Mouse (Mus musculus) C2C12 (cell line): Measurements from ENCODE around the gene Fasl. TPM values are rescaled to one million over a fixed set of nuclear protein-coding genes. Genes with fewer than 3 reads are reported as not detected.
A peak's percentile ranks its signal among the peaks of the same experiment; 100 is the strongest.

ENCODE experiments used
- H3K27me3 ChIP-seq: one replicate; pipeline ENCODE4 v1.6.1; 2011; ENCODE audit not compliant: control insufficient read depth, insufficient read depth, insufficient read length
- H3K36me3 ChIP-seq: one replicate; pipeline ENCODE4 v1.6.1; 2011; ENCODE audit not compliant: control insufficient read depth, insufficient read depth
- H3K4me3 ChIP-seq: one replicate; pipeline ENCODE4 v1.5.1; 2011; ENCODE audit warnings: mild to moderate bottlenecking, control low read depth; ENCODE audit not compliant: poor library complexity, insufficient read depth, severe bottlenecking
- H3K79me2 ChIP-seq: one replicate; pipeline ENCODE4 v1.6.1; 2011; ENCODE audit not compliant: control insufficient read depth, insufficient read depth
- H3K79me3 ChIP-seq: one replicate; pipeline ENCODE4 v1.6.1; 2011; ENCODE audit warnings: low read depth, control low read depth
- H3ac ChIP-seq: one replicate; pipeline ENCODE3; 2011; ENCODE audit warnings: low read depth; ENCODE audit not compliant: control insufficient read depth, insufficient read length
- CEBPB ChIP-seq: IDR thresholded peaks from one replicate; pipeline ENCODE4 v1.6.1; 2011; ENCODE audit warnings: low read depth, mild to moderate bottlenecking, control low read depth, moderate library complexity
- CTCF ChIP-seq: IDR thresholded peaks from one replicate; pipeline ENCODE4 v1.5.1; 2011; ENCODE audit not compliant: control insufficient read depth, insufficient read depth, insufficient read length
- FOSL1 ChIP-seq: IDR thresholded peaks from one replicate; pipeline ENCODE4 v1.8.0; 2011; ENCODE audit warnings: mild to moderate bottlenecking, low read length; ENCODE audit not compliant: poor library complexity, insufficient read depth, severe bottlenecking
- MAX ChIP-seq: IDR thresholded peaks from one replicate; pipeline ENCODE4 v1.6.1; 2011; ENCODE audit warnings: mild to moderate bottlenecking, control low read depth
- MYOD1 ChIP-seq: IDR thresholded peaks from one replicate; pipeline ENCODE4 v1.6.1; 2011; ENCODE audit warnings: low read depth; ENCODE audit not compliant: control insufficient read depth, insufficient read length
- MYOG ChIP-seq: IDR thresholded peaks from one replicate; pipeline ENCODE4 v1.6.1; 2011; ENCODE audit not compliant: control insufficient read depth, insufficient read length; ENCODE audit errors: extremely low read depth
- USF1 ChIP-seq: IDR thresholded peaks from one replicate; pipeline ENCODE4 v1.6.1; 2011; ENCODE audit warnings: low read depth, mild to moderate bottlenecking, control low read depth, moderate library complexity
- polyA plus RNA-seq: library from polyadenylated mRNA; unstranded; fragments of >200 nt; fragmentation: generic; extraction: Trizol; gene quantifications from one replicate; pipeline ENCODE4 v1.2.1, GENCODE M21; 2012; ENCODE audit warnings: missing spikeins

Gene Fasl
- polyA plus RNA-seq, 1 experiment, result not detected

- Histone ChIP-seq H3ac (no peak overlapping the region), H3K79me2 (no peaks in the 10 kb centered on the region), H3K36me3 (no peaks in the 10 kb centered on the region), H3K27me3 (no peaks in the 10 kb centered on the region), H3K79me3 (no peaks in the 10 kb centered on the region), H3K4me3 (no peak overlapping the region)
- TF ChIP-seq CEBPB (no peak), FOSL1 (no peak), MAX (no peak), MYOD1 (no peak)
These were observed 31.7 kb downstream of the Fasl start for GRCm38 (mm10) chr1:161756547-161756946.

GRCm38 (mm10) chr1:161751311-161751710 lies 37.0 kb downstream of the Fasl start:
- no peak for TF ChIP-seq MYOD1
- peak; percentile 87 for TF ChIP-seq USF1
- H3K27me3 ChIP-seq, result no peaks in the 10 kb centered on the region
- H3ac ChIP-seq, result no peak overlapping the region
- no peaks in the 10 kb centered on the region for H3K79me3 ChIP-seq
- no peak overlapping the region for H3K4me3 ChIP-seq
- H3K36me3 ChIP-seq, result no peaks in the 10 kb centered on the region
- no peaks in the 10 kb centered on the region for H3K79me2 ChIP-seq

DNA sequence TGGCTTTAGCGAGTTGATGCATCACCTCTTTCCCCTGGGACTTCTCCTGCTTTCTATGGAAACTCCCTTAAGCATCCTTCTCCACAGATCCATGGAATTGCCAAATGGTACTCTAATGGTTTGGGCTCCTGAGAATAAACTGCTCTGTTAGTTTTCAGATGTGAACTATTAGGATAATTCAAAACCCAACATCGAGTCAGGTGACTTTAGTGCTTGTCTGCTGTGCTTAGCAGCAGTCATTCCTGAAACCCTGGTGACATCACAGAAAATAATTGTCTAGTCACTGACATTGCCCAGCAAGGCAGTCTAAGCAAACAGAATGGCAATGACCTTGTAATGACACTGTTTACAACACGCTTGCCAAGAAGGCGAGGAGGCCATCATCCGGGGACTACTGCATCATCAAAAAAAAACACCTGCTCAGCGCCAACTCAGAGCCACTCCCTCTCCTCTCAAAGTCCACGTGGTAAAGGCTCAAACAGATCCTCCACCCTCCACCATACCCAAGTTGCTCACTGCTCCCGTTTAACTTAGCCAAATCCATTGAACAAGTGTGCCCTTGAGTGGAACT lies 37.7 kb downstream of the Fasl start:
- no peak overlapping the region for H3K4me3 ChIP-seq
- no peaks in the 10 kb centered on the region for H3K79me2 ChIP-seq
- no peaks in the 10 kb centered on the region for H3K36me3 ChIP-seq
- H3K27me3 ChIP-seq, result no peaks in the 10 kb centered on the region
- H3K79me3 ChIP-seq, result no peaks in the 10 kb centered on the region
- no peak overlapping the region for H3ac ChIP-seq
- no peak for TF ChIP-seq MYOD1
- TF ChIP-seq USF1, result no peak
- no peak for TF ChIP-seq CTCF
- TF ChIP-seq CEBPB, result no peak
- TF ChIP-seq FOSL1, result no peak
- no peak for TF ChIP-seq MYOG
- no peak for TF ChIP-seq MAX

DNA sequence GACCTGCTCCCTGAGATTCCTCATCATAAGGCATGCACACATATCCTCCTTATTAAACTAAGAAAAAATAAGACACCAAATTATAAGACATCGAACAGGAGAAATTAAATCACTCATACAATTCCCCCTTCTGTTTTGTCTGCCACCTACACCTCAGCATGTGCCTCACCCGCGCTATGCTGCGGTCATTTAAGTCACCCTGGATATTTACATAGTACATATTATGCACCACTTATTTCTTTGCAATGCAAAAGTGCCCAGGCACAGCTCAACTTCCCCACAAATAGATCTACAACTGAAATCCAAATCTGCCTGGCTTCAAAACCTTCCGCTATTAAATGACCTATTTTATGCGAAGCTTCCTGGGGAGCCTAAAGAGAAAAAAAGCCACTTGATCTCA lies 39.6 kb downstream of the Fasl start:
- no peaks in the 10 kb centered on the region for H3K27me3 ChIP-seq
- no peaks in the 10 kb centered on the region for H3K79me2 ChIP-seq
- no peak for TF ChIP-seq USF1
- H3K36me3 ChIP-seq, result no peaks in the 10 kb centered on the region
- H3ac ChIP-seq, result no peak overlapping the region
- H3K4me3 ChIP-seq, result no peak overlapping the region
- no peaks in the 10 kb centered on the region for H3K79me3 ChIP-seq

- Histone ChIP-seq H3K79me2 (no peaks in the 10 kb centered on the region), H3ac (no peak overlapping the region), H3K79me3 (no peaks in the 10 kb centered on the region), H3K4me3 (no peak overlapping the region), H3K36me3 (no peaks in the 10 kb centered on the region), H3K27me3 (no peaks in the 10 kb centered on the region)
- no peak for TF ChIP-seq MYOG
- peak; percentile 31 for TF ChIP-seq CTCF
These were observed 40.2 kb downstream of the Fasl start for GRCm38 (mm10) chr1:161748138-161748537.

GRCm38 (mm10) chr1:161746542-161747302 lies 41.6 kb downstream of the Fasl start:
- Histone ChIP-seq H3ac (no peak overlapping the region), H3K4me3 (no peak overlapping the region), H3K79me3 (no peaks in the 10 kb centered on the region), H3K27me3 (no peaks in the 10 kb centered on the region), H3K36me3 (no peaks in the 10 kb centered on the region), H3K79me2 (no peaks in the 10 kb centered on the region)
- TF ChIP-seq MYOG, result no peak
- no peak for TF ChIP-seq MAX
- TF ChIP-seq USF1, result no peak
- no peak for TF ChIP-seq CTCF
- no peak for TF ChIP-seq CEBPB
- TF ChIP-seq FOSL1, result no peak
- TF ChIP-seq MYOD1, result no peak
